Mouse (Mus musculus) retina, postnatal 7 days (tissue): Measurements from ENCODE around the gene Anapc5.

Source experiments
- DNase-seq: peaks from one replicate; pipeline ENCODE4 v3.0.0-alpha.2; 2012; ENCODE audit warnings: low read depth, low spot score

The Anapc5 gene

DNA sequence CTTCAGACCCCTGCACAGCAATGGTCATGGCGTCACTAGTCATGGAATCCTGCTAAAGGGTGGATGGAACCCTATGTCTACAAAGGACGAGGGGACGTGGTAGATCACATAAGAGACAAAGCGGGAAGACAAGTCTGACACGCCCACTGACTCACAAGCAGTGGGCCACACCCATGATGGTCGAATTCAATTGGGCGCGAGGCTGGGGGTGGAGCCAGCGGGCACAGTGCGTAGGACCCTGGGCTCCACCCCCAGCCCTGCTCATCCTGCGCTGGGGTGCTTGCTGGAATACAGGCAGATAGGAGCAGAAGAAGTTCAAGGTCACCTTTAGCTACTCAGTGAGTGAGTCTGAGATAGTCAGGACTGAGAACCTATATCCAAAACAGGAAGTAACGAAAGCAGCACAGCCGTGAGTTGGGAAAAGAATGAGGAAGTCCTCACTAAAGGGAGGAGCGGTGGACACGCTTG is 52.0 kb downstream of the Anapc5 start:
- no peak for DNase-seq

DNA sequence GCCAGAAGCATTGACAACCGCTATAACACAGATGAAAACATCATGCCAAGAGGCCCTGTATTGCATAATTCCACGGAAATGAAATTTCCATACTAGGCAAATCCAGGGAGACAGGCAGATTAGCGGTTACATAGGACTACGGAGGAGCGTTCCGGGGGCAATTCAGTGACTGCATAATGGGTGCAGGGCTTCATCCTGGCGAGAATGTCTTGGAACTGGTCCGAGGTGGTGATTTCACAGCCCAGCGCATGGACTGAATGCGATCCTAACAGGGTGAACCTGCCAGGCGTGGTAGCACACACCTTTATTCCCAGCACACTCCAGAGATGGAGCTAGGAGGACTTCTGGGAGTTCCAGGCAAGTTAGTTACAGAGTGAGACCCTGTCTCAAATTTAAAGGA is 53.9 kb downstream of the Anapc5 start:
- no peak for DNase-seq

DNA sequence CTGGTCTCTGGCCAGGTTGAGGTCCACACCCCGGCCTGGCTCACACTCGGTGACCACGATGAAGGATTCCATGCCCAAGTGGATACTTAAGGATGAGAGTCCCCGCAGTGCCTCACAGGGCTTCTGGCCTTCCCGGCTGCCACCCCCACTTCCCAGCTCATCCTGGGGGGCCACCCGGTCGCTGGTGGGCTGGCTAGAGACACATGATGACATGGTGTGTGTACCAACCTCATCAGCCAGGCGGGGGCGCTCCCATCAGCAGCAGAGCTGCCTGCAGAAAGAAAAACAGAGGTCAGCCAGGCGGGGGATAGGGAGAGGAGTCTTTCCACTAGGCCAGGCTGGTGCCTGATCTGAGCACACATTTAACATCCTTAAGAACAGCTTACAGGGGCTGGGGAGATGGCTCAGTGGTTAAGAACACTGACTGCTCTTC is 57.1 kb downstream of the Anapc5 start:
- DNase-seq = no peak

DNA sequence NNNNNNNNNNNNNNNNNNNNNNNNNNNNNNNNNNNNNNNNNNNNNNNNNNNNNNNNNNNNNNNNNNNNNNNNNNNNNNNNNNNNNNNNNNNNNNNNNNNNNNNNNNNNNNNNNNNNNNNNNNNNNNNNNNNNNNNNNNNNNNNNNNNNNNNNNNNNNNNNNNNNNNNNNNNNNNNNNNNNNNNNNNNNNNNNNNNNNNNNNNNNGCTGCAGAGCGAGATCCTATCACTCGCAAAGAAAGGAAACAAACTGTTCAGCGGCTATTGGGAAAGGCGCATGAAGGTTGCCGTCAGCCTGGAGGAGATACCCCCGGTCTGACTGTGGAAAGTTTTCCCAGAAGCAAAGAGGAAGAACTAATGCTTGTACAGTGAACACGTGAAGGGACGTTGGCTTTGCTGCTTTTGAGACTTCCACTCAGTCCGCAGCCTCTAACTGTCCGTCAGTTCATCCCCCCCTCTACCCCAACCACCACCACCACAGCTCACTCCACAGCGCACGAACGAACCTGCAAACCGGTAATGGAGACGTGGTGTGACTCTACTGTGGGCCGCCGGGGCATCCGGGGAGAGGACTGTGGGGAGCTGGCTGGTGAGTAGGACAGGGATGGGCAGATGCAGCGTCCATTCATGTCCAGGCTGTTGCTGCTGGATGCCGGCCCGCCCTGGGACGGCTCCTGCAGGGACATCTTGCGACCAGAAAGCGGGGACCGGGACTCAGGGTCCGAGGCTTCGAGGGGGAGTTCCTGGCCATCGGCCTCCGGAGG is 57.7 kb downstream of the Anapc5 start:
- DNase-seq = no peak

DNA sequence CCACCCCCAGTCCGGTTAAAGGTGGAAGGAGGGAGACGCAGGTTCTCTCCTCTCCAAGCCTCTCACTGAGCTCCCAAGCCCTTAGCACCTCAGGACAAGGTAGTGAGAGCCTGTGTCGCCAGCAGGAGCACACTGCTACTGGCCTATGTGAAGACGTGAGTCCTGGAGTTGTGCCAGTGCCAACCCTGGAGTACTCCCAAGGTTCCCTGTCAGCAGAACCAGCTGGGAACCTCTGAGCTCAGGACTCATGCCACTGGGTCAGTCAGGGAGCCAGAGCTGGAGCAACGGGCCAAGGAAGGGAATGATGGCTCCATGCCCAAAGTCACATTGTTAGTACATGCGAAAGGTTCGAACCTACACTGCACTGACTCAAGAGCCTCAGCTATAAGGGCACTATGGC is 64.5 kb downstream of the Anapc5 start:
- DNase-seq = no peak

DNA sequence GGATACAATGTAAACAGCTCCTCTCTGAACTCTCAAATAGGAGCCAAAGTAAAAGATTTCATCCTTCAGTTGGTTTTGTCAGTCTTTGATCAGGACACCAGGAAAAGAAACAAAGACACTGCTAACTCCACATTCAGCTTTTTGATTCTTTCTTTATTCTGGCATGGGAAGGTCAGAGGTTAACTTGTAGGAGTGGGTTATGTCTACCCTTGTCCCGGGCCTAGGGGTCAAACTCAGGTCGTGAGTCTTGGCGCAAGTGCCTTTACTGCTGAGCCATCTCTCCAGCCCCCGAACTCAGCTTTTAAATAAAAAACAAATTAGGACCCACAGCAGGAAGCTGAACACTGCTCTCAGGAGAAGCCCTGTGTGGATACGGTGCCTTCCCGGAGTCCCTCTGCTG is 65.0 kb downstream of the Anapc5 start:
- no peak for DNase-seq

DNA sequence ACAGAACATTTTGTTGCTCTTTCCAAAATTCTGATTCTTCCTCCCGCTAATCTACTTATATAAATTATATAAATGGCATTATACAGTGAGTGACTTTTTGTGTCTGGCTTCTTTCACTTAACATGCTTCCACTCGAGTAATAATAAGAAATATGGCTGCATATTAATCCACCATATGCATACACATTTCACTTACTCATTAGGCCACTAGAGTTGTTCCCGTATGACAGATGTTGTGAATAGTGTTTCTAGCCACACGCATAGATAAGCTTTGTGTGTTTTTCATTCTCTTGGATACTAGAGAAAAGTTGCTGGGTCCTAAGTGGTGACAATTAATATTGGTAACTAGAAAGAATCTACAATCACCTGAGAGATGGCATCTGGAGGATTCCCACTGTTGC is 65.5 kb downstream of the Anapc5 start:
- no peak for DNase-seq

DNA sequence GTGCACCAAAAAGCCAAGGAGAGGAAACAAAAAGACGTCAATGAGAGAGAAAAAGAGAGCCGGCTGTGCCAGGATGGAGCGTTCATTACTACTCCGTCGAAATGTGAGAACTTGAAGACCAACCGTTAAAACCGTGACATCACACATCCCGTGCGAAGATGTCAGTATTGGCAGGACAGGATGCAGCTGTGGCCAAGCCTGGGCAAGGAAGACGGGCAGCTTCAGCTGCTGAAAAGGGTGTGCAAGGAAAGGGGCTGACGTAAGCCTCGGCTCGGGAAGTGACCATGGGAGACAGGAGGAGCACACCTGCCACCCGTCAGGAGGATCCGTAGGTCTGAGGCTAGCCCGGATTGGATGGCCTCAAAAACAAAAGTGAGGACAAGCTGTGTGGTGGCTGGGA is 66.7 kb downstream of the Anapc5 start:
- DNase-seq = no peak

DNA sequence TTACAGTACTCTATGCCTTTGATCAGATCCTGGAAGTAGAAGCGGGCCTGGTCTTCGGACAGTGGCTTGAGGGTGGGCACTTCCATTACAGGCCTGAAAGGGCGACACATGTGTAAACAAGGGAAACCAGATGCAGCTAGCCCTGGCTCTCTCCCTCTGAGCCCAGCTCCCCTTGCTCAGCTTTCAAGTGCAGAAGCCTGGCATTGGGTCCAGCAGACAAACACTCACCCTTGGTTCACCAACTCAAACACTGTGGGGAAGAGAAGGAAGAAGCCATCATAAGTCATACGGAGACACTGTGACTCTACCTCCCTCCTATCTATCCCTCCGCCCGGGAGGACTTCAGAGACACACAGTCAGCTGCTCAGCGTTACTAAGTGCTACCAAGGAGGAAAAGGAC is 73.2 kb downstream of the Anapc5 start:
- no peak for DNase-seq

DNA sequence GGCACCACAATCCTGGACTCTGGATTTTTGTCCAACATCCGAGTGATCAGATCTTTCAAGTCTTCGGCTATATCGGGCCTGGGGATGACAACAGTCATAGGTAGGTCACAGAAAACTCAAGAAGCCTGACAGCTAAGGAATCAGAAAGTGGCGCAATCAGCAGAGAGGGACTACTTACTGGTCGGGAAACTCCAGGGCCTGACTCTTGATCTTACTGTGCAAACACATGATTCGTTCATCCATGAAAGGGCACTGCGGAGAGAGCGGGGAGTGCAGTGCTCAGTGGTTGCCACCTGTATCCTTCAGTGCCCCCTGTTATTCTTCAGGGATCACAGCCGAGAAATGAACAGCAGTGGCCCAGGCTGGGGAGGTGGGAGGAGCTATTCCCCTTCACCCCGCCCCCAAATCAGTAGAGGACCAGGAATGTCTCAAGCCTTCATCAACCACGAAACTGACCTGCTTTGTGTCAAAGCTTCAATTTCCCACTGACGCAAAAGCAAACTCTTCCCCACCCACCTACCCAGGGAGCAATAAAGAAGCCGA is 77.2 kb downstream of the Anapc5 start:
- DNase-seq = no peak
